Mouse (Mus musculus): ENCODE results near the gene Dctn5.

The Dctn5 gene

GRCm38 (mm10) chr7:122132497-122133337 lies at the start of gene Dctn5, which contains the start of gene Palb2:
Gene Dctn5 (plus strand): TSS chr7:122133041.
Gene Palb2 (minus strand): TSS chr7:122132985.
- in situ Hi-C loops (cut with MboI; ENCODE audit: unreplicated experiment in 2 of 2): no loop called here

GRCm38 (mm10) chr7:122087195-122087982 lies 45.5 kb upstream of the Dctn5 start:
- in situ Hi-C loops (cut with MboI; ENCODE audit: unreplicated experiment in 2 of 2): no loop called here

GRCm38 (mm10) chr7:122094564-122095330 lies 38.1 kb upstream of the Dctn5 start:
- in situ Hi-C loops (cut with MboI; ENCODE audit: unreplicated experiment in 2 of 2): loop anchor here (5.0 to 10.0 kb wide), 5 partner anchors 100 to 370 kb away; partner anchors contain the start of gene Scnn1g (in 1 of the 2)

GRCm38 (mm10) chr7:122098009-122098408 lies 34.8 kb upstream of the Dctn5 start:
- in situ Hi-C loops (cut with MboI; ENCODE audit: unreplicated experiment in 2 of 2): loop anchor here (5.0 to 10.0 kb wide), 5 partner anchors 97 to 367 kb away; partner anchors contain the start of gene Scnn1g (in 1 of the 2)

- in situ Hi-C loops (cut with MboI; ENCODE audit: unreplicated experiment in 2 of 2): loop anchor here (5.0 to 10.0 kb wide), 5 partner anchors 96 to 366 kb away; partner anchors contain the start of gene Scnn1g (in 1 of the 2)
Observed at GRCm38 (mm10) chr7:122099222-122099621, 33.6 kb upstream of the Dctn5 start.

- in situ Hi-C loops (cut with MboI; ENCODE audit: unreplicated experiment in 2 of 2): loop anchor here in 1 of 2 experiments (10.0 kb wide), 1 partner anchor 364 kb away; no protein-coding TSS in a partner anchor
Observed at GRCm38 (mm10) chr7:122101014-122101746, 31.7 kb upstream of the Dctn5 start.

- in situ Hi-C loops (cut with MboI; ENCODE audit: unreplicated experiment in 2 of 2): loop anchor here in 1 of 2 experiments (10.0 kb wide), 1 partner anchor 363 kb away; no protein-coding TSS in a partner anchor
Observed at GRCm38 (mm10) chr7:122101747-122102244, 31.0 kb upstream of the Dctn5 start, which contains the start of gene Ndufab1. Gene Ndufab1 (minus strand): TSS chr7:122101886.

- in situ Hi-C loops (cut with MboI; ENCODE audit: unreplicated experiment in 2 of 2): loop anchor here in 1 of 2 experiments (10.0 kb wide), 1 partner anchor 357 kb away; no protein-coding TSS in a partner anchor
Observed at GRCm38 (mm10) chr7:122108206-122108605, 24.6 kb upstream of the Dctn5 start.

GRCm38 (mm10) chr7:122123518-122123917 lies 9.3 kb upstream of the Dctn5 start:
- in situ Hi-C loops (cut with MboI; ENCODE audit: unreplicated experiment in 2 of 2): no loop called here

GRCm38 (mm10) chr7:122125636-122126035 lies 7.2 kb upstream of the Dctn5 start:
- in situ Hi-C loops (cut with MboI; ENCODE audit: unreplicated experiment in 2 of 2): no loop called here

GRCm38 (mm10) chr7:122126946-122127345 lies 5.9 kb upstream of the Dctn5 start:
- in situ Hi-C loops (cut with MboI; ENCODE audit: unreplicated experiment in 2 of 2): no loop called here

- in situ Hi-C loops (cut with MboI; ENCODE audit: unreplicated experiment in 2 of 2): no loop called here
Observed at GRCm38 (mm10) chr7:122131834-122132233, 1.0 kb upstream of the Dctn5 start.

GRCm38 (mm10) chr7:122133338-122133625 lies 441 bp downstream of the Dctn5 start:
- in situ Hi-C loops (cut with MboI; ENCODE audit: unreplicated experiment in 2 of 2): no loop called here

- in situ Hi-C loops (cut with MboI; ENCODE audit: unreplicated experiment in 2 of 2): no loop called here
Observed at GRCm38 (mm10) chr7:122135070-122135469, 2.2 kb downstream of the Dctn5 start.

- in situ Hi-C loops (cut with MboI; ENCODE audit: unreplicated experiment in 2 of 2): no loop called here
Observed at GRCm38 (mm10) chr7:122137071-122137470, 4.2 kb downstream of the Dctn5 start.

- in situ Hi-C loops (cut with MboI; ENCODE audit: unreplicated experiment in 2 of 2): no loop called here
Observed at GRCm38 (mm10) chr7:122138190-122138589, 5.3 kb downstream of the Dctn5 start.

- in situ Hi-C loops (cut with MboI; ENCODE audit: unreplicated experiment in 2 of 2): no loop called here
Observed at GRCm38 (mm10) chr7:122140991-122141390, 8.2 kb downstream of the Dctn5 start.

- in situ Hi-C loops (cut with MboI; ENCODE audit: unreplicated experiment in 2 of 2): no loop called here
Observed at GRCm38 (mm10) chr7:122152473-122152872, 19.6 kb downstream of the Dctn5 start.

GRCm38 (mm10) chr7:122158488-122158887 lies 25.6 kb downstream of the Dctn5 start:
- in situ Hi-C loops (cut with MboI; ENCODE audit: unreplicated experiment in 2 of 2): no loop called here
